Mouse (Mus musculus): Measurements from ENCODE around the gene Sprr4. TPM values are rescaled to one million over a fixed set of nuclear protein-coding genes. Genes with fewer than 3 reads are reported as not detected.
"Not testable (repeated sequence)": the region's sequence is repeated elsewhere in the genome, so short reads cannot be mapped to it uniquely, and the experiment has no call there.

Gene Sprr4
- not detected in 2 replicates for polyA plus RNA-seq (2012; rRNA removed)

GRCm38 (mm10) chr3:92500393-92500792 lies at the start of gene Sprr4:
Sprr4 (minus strand) TSS chr3:92500493.
- H3K4me1 ChIP-seq (ENCODE audit: control insufficient read depth, insufficient read depth, low read length), result no peaks in the 10 kb centered on the region
- H3K4me3 ChIP-seq (ENCODE audit: insufficient read depth, low read depth, low read length), result no peak within 1 kb of the TSS
- no peaks in the 10 kb centered on the region for H3K36me3 ChIP-seq (ENCODE audit: control insufficient read depth, insufficient read depth, low read length)
- 71% methylated on average over 1 of the region's 1 CpGs for WGBS
- no peak for DNase-seq
- H3K27ac ChIP-seq (ENCODE audit: insufficient read depth, low read depth, low read length), result no peak within 1 kb of the TSS
- no peak for TF ChIP-seq POLR2A (IDR thresholded peaks at IDR 0.05; ENCODE audit: low read depth, low read length)
- TF ChIP-seq CTCF (conservative IDR thresholded peaks at IDR 0.05; ENCODE audit: insufficient read depth, insufficient read length, low read depth, low read length), result no peak
- H3K27me3 ChIP-seq (replicated peaks; ENCODE audit: control insufficient read depth, insufficient read depth, low read length), result no peaks in the 10 kb centered on the region

GRCm38 (mm10) chr3:92534411-92534810 lies 34.1 kb upstream of the Sprr4 start, which contains the start of gene 2310046K23Rik:
2310046K23Rik (minus strand) TSS chr3:92534511.
- no peak for TF ChIP-seq CTCF (conservative IDR thresholded peaks at IDR 0.05; ENCODE audit: insufficient read depth, insufficient read length, low read depth, low read length)
- TF ChIP-seq POLR2A (IDR thresholded peaks at IDR 0.05; ENCODE audit: low read depth, low read length), result no peak
- 81% methylated on average over 3 of the region's 3 CpGs for WGBS
- Histone ChIP-seq H3K4me1 (ENCODE audit: control insufficient read depth, insufficient read depth, low read length) (no peaks in the 10 kb centered on the region), H3K36me3 (ENCODE audit: control insufficient read depth, insufficient read depth, low read length) (no peaks in the 10 kb centered on the region), H3K27ac (ENCODE audit: insufficient read depth, low read depth, low read length) (no peak within 1 kb of the TSS), H3K4me3 (ENCODE audit: insufficient read depth, low read depth, low read length) (no peak within 1 kb of the TSS), H3K27me3 (replicated peaks; ENCODE audit: control insufficient read depth, insufficient read depth, low read length) (no peaks in the 10 kb centered on the region)
- no peak for DNase-seq

DNA sequence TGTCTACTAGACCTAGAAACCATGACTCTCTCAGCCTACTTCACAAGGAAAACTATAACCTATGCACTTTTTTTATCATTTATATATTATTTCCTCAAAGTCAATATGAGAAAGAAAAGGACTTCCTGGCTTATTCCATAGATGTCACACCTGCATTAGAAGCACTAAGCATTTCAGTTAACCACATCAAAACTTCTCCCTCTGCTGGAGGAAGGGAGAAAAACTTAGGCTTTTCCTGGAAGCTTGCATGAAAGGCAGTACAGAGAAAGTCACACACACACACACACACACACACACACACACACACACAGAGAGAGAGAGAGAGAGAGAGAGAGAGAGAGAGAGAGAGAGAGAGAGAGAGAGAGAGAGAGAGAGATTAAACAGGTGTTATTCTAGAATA lies 12.0 kb upstream of the Sprr4 start:
- H3K4me3 ChIP-seq (ENCODE audit: insufficient read depth, low read depth, low read length), result no peak overlapping the region
- H3K27me3 ChIP-seq (replicated peaks; ENCODE audit: control insufficient read depth, insufficient read depth, low read length), result no peaks in the 10 kb centered on the region
- no peak overlapping the region for H3K27ac ChIP-seq (ENCODE audit: insufficient read depth, low read depth, low read length)
- H3K4me1 ChIP-seq (ENCODE audit: control insufficient read depth, insufficient read depth, low read length), result no peaks in the 10 kb centered on the region
- H3K36me3 ChIP-seq (ENCODE audit: control insufficient read depth, insufficient read depth, low read length), result no peaks in the 10 kb centered on the region
- TF ChIP-seq POLR2A (IDR thresholded peaks at IDR 0.05; ENCODE audit: low read depth, low read length) (no peak), CTCF (conservative IDR thresholded peaks at IDR 0.05; ENCODE audit: insufficient read depth, insufficient read length, low read depth, low read length) (no peak)
- DNase-seq, result peak; percentile 52

- H3K4me3 ChIP-seq (ENCODE audit: insufficient read depth, low read depth, low read length), result no peak overlapping the region
- DNase-seq, result peak; percentile 46
- TF ChIP-seq POLR2A (IDR thresholded peaks at IDR 0.05; ENCODE audit: low read depth, low read length) (no peak), CTCF (conservative IDR thresholded peaks at IDR 0.05; ENCODE audit: insufficient read depth, insufficient read length, low read depth, low read length) (peak; percentile 68)
Observed at GRCm38 (mm10) chr3:92510786-92511185, 10.5 kb upstream of the Sprr4 start.

DNA sequence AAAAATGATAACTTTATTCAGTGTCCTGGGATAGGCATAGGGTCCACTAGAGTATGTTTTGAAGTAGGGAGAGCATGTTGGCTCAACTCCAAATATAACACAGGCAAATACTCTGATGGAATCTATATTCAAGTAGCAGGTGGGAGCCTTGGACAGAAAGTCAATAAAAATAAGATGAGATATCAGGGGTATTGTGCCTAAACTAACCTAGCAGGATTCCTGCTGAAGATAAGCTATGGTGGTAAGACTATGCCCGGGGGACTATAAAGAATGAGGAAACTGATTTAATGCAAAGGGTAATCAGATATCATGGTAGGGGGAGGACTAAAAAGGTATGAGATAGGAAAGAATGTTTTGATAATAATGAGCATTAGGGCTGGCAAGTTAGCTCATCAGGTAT lies 7.9 kb upstream of the Sprr4 start:
- H3K4me3 ChIP-seq (ENCODE audit: insufficient read depth, low read depth, low read length), result no peak overlapping the region
- no peak overlapping the region for H3K27ac ChIP-seq (ENCODE audit: insufficient read depth, low read depth, low read length)
- H3K36me3 ChIP-seq (ENCODE audit: control insufficient read depth, insufficient read depth, low read length), result no peaks in the 10 kb centered on the region
- no peaks in the 10 kb centered on the region for H3K27me3 ChIP-seq (replicated peaks; ENCODE audit: control insufficient read depth, insufficient read depth, low read length)
- no peak for TF ChIP-seq CTCF (conservative IDR thresholded peaks at IDR 0.05; ENCODE audit: insufficient read depth, insufficient read length, low read depth, low read length)
- no peak for TF ChIP-seq POLR2A (IDR thresholded peaks at IDR 0.05; ENCODE audit: low read depth, low read length)
- H3K4me1 ChIP-seq (ENCODE audit: control insufficient read depth, insufficient read depth, low read length), result no peaks in the 10 kb centered on the region
- no peak for DNase-seq
- WGBS, result 82% methylated on average over 1 of the region's 1 CpGs

More at GRCm38 (mm10) chr3:92510786-92511185, 10.5 kb upstream of the Sprr4 start:
- Histone ChIP-seq H3K27me3 (replicated peaks; ENCODE audit: control insufficient read depth, insufficient read depth, low read length) (no peaks in the 10 kb centered on the region), H3K27ac (ENCODE audit: insufficient read depth, low read depth, low read length) (no peak overlapping the region), H3K36me3 (ENCODE audit: control insufficient read depth, insufficient read depth, low read length) (no peaks in the 10 kb centered on the region), H3K4me1 (ENCODE audit: control insufficient read depth, insufficient read depth, low read length) (no peaks in the 10 kb centered on the region)

DNA sequence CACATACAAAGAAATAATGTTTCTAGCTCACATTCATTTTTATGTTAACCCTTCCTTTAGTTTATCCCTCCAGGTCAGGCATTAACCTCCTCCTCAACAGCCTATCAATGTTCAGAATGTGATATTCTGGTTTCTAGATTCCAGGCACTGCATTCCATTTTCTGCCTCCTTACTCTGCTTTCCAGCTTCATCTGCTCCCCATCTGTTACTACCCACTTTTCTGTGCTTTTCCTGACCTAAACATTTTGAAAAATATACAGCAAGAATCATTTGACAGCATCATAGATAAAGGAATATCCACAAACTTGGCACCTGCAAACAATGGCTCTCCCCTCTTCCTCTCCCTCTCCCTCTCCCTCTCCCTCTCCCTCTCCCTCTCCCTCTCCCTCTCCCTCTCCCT lies 3.2 kb upstream of the Sprr4 start:
- TF ChIP-seq POLR2A (IDR thresholded peaks at IDR 0.05; ENCODE audit: low read depth, low read length), result no peak
- TF ChIP-seq CTCF (conservative IDR thresholded peaks at IDR 0.05; ENCODE audit: insufficient read depth, insufficient read length, low read depth, low read length), result no peak
- Histone ChIP-seq H3K4me3 (ENCODE audit: insufficient read depth, low read depth, low read length) (no peak overlapping the region), H3K27me3 (replicated peaks; ENCODE audit: control insufficient read depth, insufficient read depth, low read length) (no peaks in the 10 kb centered on the region), H3K36me3 (ENCODE audit: control insufficient read depth, insufficient read depth, low read length) (no peaks in the 10 kb centered on the region), H3K27ac (ENCODE audit: insufficient read depth, low read depth, low read length) (no peak overlapping the region), H3K4me1 (ENCODE audit: control insufficient read depth, insufficient read depth, low read length) (no peaks in the 10 kb centered on the region)
- DNase-seq, result no peak

GRCm38 (mm10) chr3:92490262-92490661 lies 10.0 kb downstream of the Sprr4 start:
- H3K27ac ChIP-seq (ENCODE audit: insufficient read depth, low read depth, low read length); H3K27me3 ChIP-seq (replicated peaks; ENCODE audit: control insufficient read depth, insufficient read depth, low read length); H3K36me3 ChIP-seq (ENCODE audit: control insufficient read depth, insufficient read depth, low read length); DNase-seq; H3K4me1 ChIP-seq (ENCODE audit: control insufficient read depth, insufficient read depth, low read length); H3K4me3 ChIP-seq (ENCODE audit: insufficient read depth, low read depth, low read length): not testable (repeated sequence)

DNA sequence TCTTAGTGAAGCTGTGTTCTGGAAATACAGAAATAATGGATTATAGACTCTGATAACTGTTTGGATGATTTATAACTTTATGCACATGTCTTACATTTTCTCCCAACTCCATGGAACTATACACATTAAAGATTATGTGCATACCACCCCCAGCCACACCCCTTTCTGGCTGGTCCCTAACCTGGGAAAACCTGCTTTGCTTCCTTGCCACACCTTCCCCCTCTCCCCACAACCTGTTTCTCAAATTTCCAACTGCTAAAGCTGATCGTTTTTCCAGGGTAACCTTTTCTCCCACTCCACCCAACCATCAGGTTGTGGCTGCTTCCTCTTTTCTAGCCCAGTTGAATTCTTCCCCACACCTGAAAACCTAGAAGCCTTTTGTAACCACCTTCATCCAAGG lies 14.0 kb downstream of the Sprr4 start:
- WGBS, result 13% methylated on average over 1 of the region's 1 CpGs
- Histone ChIP-seq H3K4me3 (ENCODE audit: insufficient read depth, low read depth, low read length) (no peak overlapping the region), H3K36me3 (ENCODE audit: control insufficient read depth, insufficient read depth, low read length) (no peaks in the 10 kb centered on the region), H3K27ac (ENCODE audit: insufficient read depth, low read depth, low read length) (no peak overlapping the region), H3K27me3 (replicated peaks; ENCODE audit: control insufficient read depth, insufficient read depth, low read length) (no peaks in the 10 kb centered on the region), H3K4me1 (ENCODE audit: control insufficient read depth, insufficient read depth, low read length) (no peaks in the 10 kb centered on the region)
- DNase-seq, result no peak
- TF ChIP-seq POLR2A (IDR thresholded peaks at IDR 0.05; ENCODE audit: low read depth, low read length) (no peak), CTCF (conservative IDR thresholded peaks at IDR 0.05; ENCODE audit: insufficient read depth, insufficient read length, low read depth, low read length) (no peak)
